8 mouse cellular contexts compared by ENCODE assay signal in the genomic region with DNA sequence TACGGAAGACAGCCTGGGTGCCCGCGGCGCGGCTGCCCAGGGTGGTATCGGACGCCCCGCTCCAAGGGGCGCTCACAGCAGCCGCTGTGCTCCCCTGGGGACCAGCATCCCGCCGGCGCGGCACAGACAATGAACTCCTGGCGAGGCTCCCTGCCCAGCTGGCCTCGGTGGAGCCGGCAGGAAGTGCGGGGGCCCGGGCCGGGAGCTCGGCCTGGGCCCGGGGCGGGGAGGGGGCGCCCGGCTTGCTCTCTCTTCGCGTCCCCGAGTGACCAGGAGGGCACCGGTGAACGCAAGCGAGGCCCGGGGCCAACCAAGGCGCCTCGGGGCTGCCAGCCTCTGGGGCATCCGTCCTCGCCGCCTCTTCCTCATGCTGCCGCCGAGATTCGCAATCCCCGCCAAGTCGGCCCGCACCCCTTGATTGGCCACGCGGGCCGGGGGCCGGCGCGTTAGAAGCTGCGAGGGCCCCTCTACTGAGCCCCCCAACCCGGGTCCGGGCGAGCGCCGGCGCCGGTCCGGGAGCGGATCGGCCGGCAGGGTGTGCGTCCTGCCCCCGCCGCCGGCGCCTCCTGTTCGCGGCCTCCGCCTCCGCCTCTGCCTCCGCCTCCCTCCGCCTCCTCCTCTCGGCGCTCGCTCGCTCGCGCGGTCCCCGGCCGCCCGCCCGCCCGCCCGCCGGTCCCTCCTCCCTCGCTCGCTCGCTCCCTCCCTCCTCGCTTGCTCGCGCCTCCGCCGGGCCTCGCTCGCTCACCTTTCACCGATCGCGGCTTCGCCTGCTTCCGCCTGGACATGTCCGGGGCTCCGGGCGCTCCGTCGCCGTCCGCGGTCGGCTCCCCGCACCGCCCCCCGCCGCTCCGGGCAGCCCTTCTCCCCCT. TPM values are rescaled to one million over a fixed set of nuclear protein-coding genes. Genes with fewer than 3 reads are reported as not detected.
DNase-seq lines count a peak whose midpoint lies in the region; ATAC-seq and TF ChIP-seq lines count a peak whose summit lies in the region.

No protein-coding gene starts in this region.

- no peaks in the 10 kb centered on the region for H3K36me3 ChIP-seq in ES-Bruce4 (ENCODE audit: control insufficient read depth, insufficient read depth, low read length, poor library complexity, severe bottlenecking)
- no peaks in the 10 kb centered on the region for H3K36me3 ChIP-seq in embryonic facial prominence, embryonic 13.5 days
- H3K36me3 ChIP-seq in kidney, adult 2 months (ENCODE audit: control insufficient read depth, insufficient read depth, low read length) = no peaks in the 10 kb centered on the region
- no peaks in the 10 kb centered on the region for H3K36me3 ChIP-seq in liver, embryonic 15.5 days (replicated peaks)
- no peaks in the 10 kb centered on the region for H3K36me3 ChIP-seq in neural tube, embryonic 14.5 days (ENCODE audit: control insufficient read depth, insufficient read depth, low read length)

- no peaks in the 10 kb centered on the region for H3K9me3 ChIP-seq in ES-Bruce4 (replicated peaks; ENCODE audit: control insufficient read depth, insufficient read depth, low read length, poor library complexity, severe bottlenecking)
- no peaks in the 10 kb centered on the region for H3K9me3 ChIP-seq in embryonic facial prominence, embryonic 13.5 days
- no peaks in the 10 kb centered on the region for H3K9me3 ChIP-seq in liver, embryonic 15.5 days (replicated peaks)
- H3K9me3 ChIP-seq in neural tube, embryonic 14.5 days (ENCODE audit: control insufficient read depth, low read length) = no peaks in the 10 kb centered on the region

- under 1% methylated on average over 70 of the region's 115 CpGs for WGBS in embryonic facial prominence, embryonic 13.5 days
- 1% methylated on average over 78 of the region's 115 CpGs for WGBS in kidney, adult 2 months
- under 1% methylated on average over 87 of the region's 115 CpGs for WGBS in liver, embryonic 15.5 days (ENCODE audit: insufficient replicate concordance)
- WGBS in neural tube, embryonic 14.5 days = under 1% methylated on average over 55 of the region's 115 CpGs

- no peak for TF ChIP-seq EP300 in ES-Bruce4 (IDR thresholded peaks at IDR 0.05; ENCODE audit: insufficient read depth, low read depth, low read length)

- DNase-seq in adrenal gland, postnatal 14 days = peak; percentile 91
- DNase-seq in heart, adult 9 months (ENCODE audit: low spot score in 2 of 2) = peak; percentile 63 to 70
- peak; percentile 76 for DNase-seq in kidney, adult 2 months
- DNase-seq in spleen, adult 12 weeks (ENCODE audit: low spot score) = no peak

- peak overlapping the region; percentile 69 for H3K4me3 ChIP-seq in ES-Bruce4 (ENCODE audit: low read depth, low read length)
- H3K4me3 ChIP-seq in embryonic facial prominence, embryonic 13.5 days = peak overlapping the region; percentile 84
- peak overlapping the region; percentile 68 for H3K4me3 ChIP-seq in kidney, adult 2 months (ENCODE audit: insufficient read depth, low read depth, low read length)
- H3K4me3 ChIP-seq in liver, embryonic 15.5 days (replicated peaks) = peak overlapping the region; percentile 53
- H3K4me3 ChIP-seq in neural tube, embryonic 14.5 days (ENCODE audit: low read depth, low read length) = peak overlapping the region; percentile 87

- peaks cover 5% of the 10 kb centered on the region; the same call in 1 of the 2 replicates for H3K27me3 ChIP-seq in ES-Bruce4 (ENCODE audit: control insufficient read depth, insufficient read depth, low read length, poor library complexity, severe bottlenecking)
- H3K27me3 ChIP-seq in embryonic facial prominence, embryonic 13.5 days = peaks cover 20% of the 10 kb centered on the region
- no peaks in the 10 kb centered on the region; the same call in 1 of the 2 replicates for H3K27me3 ChIP-seq in kidney, adult 2 months (replicated peaks; ENCODE audit: control insufficient read depth, insufficient read depth, low read length)
- peaks cover 97% of the 10 kb centered on the region for H3K27me3 ChIP-seq in liver, embryonic 15.5 days
- no peaks in the 10 kb centered on the region for H3K27me3 ChIP-seq in neural tube, embryonic 14.5 days (ENCODE audit: control insufficient read depth, insufficient read depth, low read length)

- TF ChIP-seq POLR2A in ES-Bruce4 (IDR thresholded peaks at IDR 0.05; ENCODE audit: insufficient read depth, low read length) = no peak
- TF ChIP-seq POLR2A in kidney, adult 2 months (IDR thresholded peaks at IDR 0.05; ENCODE audit: low read depth, low read length) = no peak

- peak overlapping the region; percentile 94 for H3K4me2 ChIP-seq in embryonic facial prominence, embryonic 13.5 days
- peak overlapping the region; percentile 70 for H3K4me2 ChIP-seq in liver, embryonic 15.5 days
- peak overlapping the region; percentile 95 for H3K4me2 ChIP-seq in neural tube, embryonic 14.5 days (ENCODE audit: low read depth, low read length)

- no peak for TF ChIP-seq CTCF in ES-Bruce4 (IDR thresholded peaks at IDR 0.05; ENCODE audit: low read depth, low read length)
- no peak for TF ChIP-seq CTCF in kidney, adult 2 months (conservative IDR thresholded peaks at IDR 0.05; ENCODE audit: insufficient read depth, insufficient read length, low read depth, low read length)

- H3K27ac ChIP-seq in ES-Bruce4 (ENCODE audit: insufficient read depth, low read length) = no peak overlapping the region
- H3K27ac ChIP-seq in embryonic facial prominence, embryonic 13.5 days = peak overlapping the region; percentile 99
- peak overlapping the region; percentile 73 for H3K27ac ChIP-seq in kidney, adult 2 months (ENCODE audit: insufficient read depth, low read depth, low read length)
- H3K27ac ChIP-seq in liver, embryonic 15.5 days (replicated peaks) = 0 out of 2 replicates have a peak overlapping the region, but pooled peaks have one; percentile 41
- H3K27ac ChIP-seq in neural tube, embryonic 14.5 days (ENCODE audit: low read depth, low read length) = peak overlapping the region; percentile 95

- peak overlapping the region; percentile 100 for H3K9ac ChIP-seq in ES-Bruce4 (ENCODE audit: low read depth, poor library complexity, severe bottlenecking)
- peak overlapping the region; percentile 96 for H3K9ac ChIP-seq in embryonic facial prominence, embryonic 13.5 days
- H3K9ac ChIP-seq in liver, embryonic 15.5 days = peak overlapping the region; percentile 18
- H3K9ac ChIP-seq in neural tube, embryonic 14.5 days (replicated peaks; ENCODE audit: low read depth, low read length) = peak overlapping the region; percentile 74

- peak; percentile 56 for ATAC-seq in embryonic facial prominence, embryonic 13.5 days (ENCODE audit: insufficient number of reproducible peaks, insufficient read depth, low FRiP score, low TSS enrichment, low read depth)
- ATAC-seq in liver, embryonic 15.5 days (ENCODE audit: insufficient read depth) = peak; percentile 27
- peak; percentile 42 for ATAC-seq in neural tube, embryonic 14.5 days (ENCODE audit: low read depth)

- H3K4me1 ChIP-seq in ES-Bruce4 (ENCODE audit: control insufficient read depth, insufficient read depth, low read length) = no peaks in the 10 kb centered on the region
- H3K4me1 ChIP-seq in embryonic facial prominence, embryonic 13.5 days = peaks cover 73% of the 10 kb centered on the region
- no peaks in the 10 kb centered on the region for H3K4me1 ChIP-seq in kidney, adult 2 months (ENCODE audit: control insufficient read depth, insufficient read depth, low read length)
- H3K4me1 ChIP-seq in liver, embryonic 15.5 days (replicated peaks) = peaks cover 15% of the 10 kb centered on the region; the same call in 1 of the 2 replicates
- H3K4me1 ChIP-seq in neural tube, embryonic 14.5 days (ENCODE audit: control insufficient read depth, insufficient read depth, low read length) = peaks cover 50% of the 10 kb centered on the region

RNA-seq across cellular contexts. Expression of a gene that starts 0.7 kb away (rescaled TPM):
- 11.3 and 14.4 TPM in 2 replicates for polyA plus RNA-seq in ES-Bruce4 (2011; ENCODE audit: insufficient read depth, insufficient read length, low read depth, missing spikeins)
- total RNA-seq in adrenal gland, postnatal 14 days (2021) = 18.7 and 22.0 TPM in 2 replicates
- polyA plus RNA-seq in embryonic facial prominence, embryonic 13.5 days (2015; fragmentation: Nextera tagmentation; extraction: Ambion mirVana) = 30.5 and 33.3 TPM in 2 replicates
- polyA plus RNA-seq in kidney, adult 2 months (2012; rRNA removed) = 4.1 and 5.6 TPM in 2 replicates
- polyA plus RNA-seq in liver, embryonic 15.5 days (2015; fragmentation: Nextera tagmentation; extraction: Ambion mirVana) = 0.30 and 0.39 TPM in 2 replicates
- polyA plus RNA-seq in neural tube, embryonic 14.5 days (2014; fragmentation: Nextera tagmentation; extraction: Ambion mirVana) = 35.0 and 43.6 TPM in 2 replicates

Comparison
In these comparisons a context has a peak if more than half of its experiments do, and no peak if none do; other contexts are left out.
1. H3K9ac ChIP-seq: peak in every context shown above with its lines; median percentile 100 in ES-Bruce4; 96 in embryonic facial prominence, embryonic 13.5 days; 74 in neural tube, embryonic 14.5 days; 18 in liver, embryonic 15.5 days.